Mouse (Mus musculus) lung, embryonic 14.5 days (tissue): ENCODE measurements around the gene Pth2. TPM values are rescaled to one million over a fixed set of nuclear protein-coding genes. Genes with fewer than 3 reads are reported as not detected.

ENCODE experiments used
- ATAC-seq: fragments of 200-750 bp; cut with Nextera tagmentation; 2 replicates; pipeline ENCODE4 v1.8.0; 2017; ENCODE audit warnings: mild to moderate bottlenecking, moderate TSS enrichment, moderate library complexity; ENCODE audit not compliant: insufficient read depth
- DNase-seq: peaks from one replicate; pipeline ENCODE4 v3.0.0-alpha.2; 2015
- H3K27ac ChIP-seq: fragments of 300-500 bp; sonication (generic); 2 replicates; pipeline ENCODE4 v1.5.1; 2014; ENCODE audit warnings: low read depth, mild to moderate bottlenecking, moderate library complexity
- H3K27me3 ChIP-seq: fragments of 300-500 bp; sonication (generic); 2 replicates; pipeline ENCODE4 v1.6.1; 2014; ENCODE audit warnings: low read length, control low read depth; ENCODE audit not compliant: insufficient read depth
- H3K36me3 ChIP-seq: fragments of 300-500 bp; sonication (generic); 2 replicates; pipeline ENCODE4 v1.6.1; 2014; ENCODE audit warnings: control low read depth; ENCODE audit not compliant: insufficient read depth
- H3K4me1 ChIP-seq: fragments of 300-500 bp; sonication (generic); 2 replicates; pipeline ENCODE4 v1.6.1; 2014; ENCODE audit warnings: antibody characterized with exemption, control low read depth; ENCODE audit not compliant: insufficient read depth
- H3K4me2 ChIP-seq: fragments of 300-500 bp; sonication (generic); 2 replicates; pipeline ENCODE4 v1.6.1; 2014; ENCODE audit warnings: mild to moderate bottlenecking
- H3K4me3 ChIP-seq: fragments of 300-500 bp; sonication (generic); 2 replicates; pipeline ENCODE4 v1.5.1; 2014; ENCODE audit warnings: low read depth, low read length
- H3K9ac ChIP-seq: fragments of 300-500 bp; sonication (generic); 2 replicates; pipeline ENCODE4 v1.6.1; 2014
- H3K9me3 ChIP-seq: fragments of 300-500 bp; sonication (generic); 2 replicates; pipeline ENCODE4 v1.6.1; 2016; ENCODE audit warnings: low read depth, low read length, control low read depth
- CTCF ChIP-seq: IDR thresholded peaks from 2 replicates; pipeline ENCODE4 v1.5.1; 2016; ENCODE audit warnings: antibody characterized with exemption, low read depth
- WGBS: fragments of 180-500 bp; shearing (Covaris S2); extraction: QIAGEN DNeasy Blood & Tissue Kit; methylation state at CpG from one replicate; pipeline ENCODE4 v1.1.7; 2014; 5-methylcytosine and 5-hydroxymethylcytosine counted together
- polyA plus RNA-seq: library from polyadenylated mRNA; unstranded; fragments of >200 nt; fragmentation: Nextera tagmentation; extraction: Ambion mirVana; gene quantifications from 2 replicates; pipeline ENCODE4 v1.2.1, GENCODE M21; 2014

Gene Pth2
- polyA plus RNA-seq, 1 experiment from 2014 or later, result not detected

DNA sequence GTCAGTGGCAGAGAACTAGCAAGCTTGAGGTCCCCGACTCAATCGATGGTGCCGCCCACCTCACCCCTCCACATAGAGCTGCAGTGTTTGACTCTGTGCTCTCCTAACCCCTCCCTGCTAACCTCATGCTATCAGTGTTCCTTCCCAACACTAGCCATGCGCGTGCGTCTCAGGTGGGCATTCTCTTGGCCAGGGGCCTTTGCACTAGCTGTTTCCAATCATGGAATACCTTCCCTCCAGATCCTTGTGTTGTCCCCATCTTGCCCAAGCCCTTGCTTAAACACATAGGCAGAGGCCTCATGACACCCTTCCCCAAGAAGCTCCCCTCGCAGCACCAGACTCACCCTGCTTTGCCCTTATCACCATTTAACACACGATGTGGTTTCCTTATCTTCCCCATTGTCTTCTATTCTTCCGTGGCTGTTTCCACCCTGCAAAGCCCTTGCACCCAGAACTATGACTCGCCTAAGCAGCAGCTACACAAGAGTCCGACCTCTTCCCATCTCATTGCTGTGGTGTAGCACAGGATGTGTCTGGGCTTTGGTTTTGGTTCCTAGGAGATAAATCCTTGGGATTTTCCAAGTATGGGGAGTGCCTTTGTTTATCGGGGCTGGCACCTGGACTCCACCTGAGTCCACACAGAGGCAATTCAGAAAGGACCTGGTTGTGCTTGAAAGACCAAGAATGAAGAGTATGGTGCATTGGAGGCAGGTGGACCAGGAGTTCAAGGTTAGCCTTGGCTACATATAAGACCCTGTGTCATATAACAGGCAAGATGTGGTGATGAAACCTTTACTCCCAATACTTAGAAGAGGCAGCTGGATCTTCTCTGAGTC, 43.4 kb upstream of the Pth2 start:
- Histone ChIP-seq H3K27ac (no peak overlapping the region), H3K9ac (no peak overlapping the region), H3K9me3 (no peaks in the 10 kb centered on the region), H3K27me3 (peaks cover 4% of the 10 kb centered on the region; the same call in 1 of the 2 replicates), H3K4me1 (no peaks in the 10 kb centered on the region), H3K4me2 (no peak overlapping the region), H3K4me3 (no peak overlapping the region), H3K36me3 (peaks cover 12% of the 10 kb centered on the region; the same call in 1 of the 2 replicates)
- DNase-seq, result no peak
- WGBS, result 67% methylated on average over 12 of the region's 12 CpGs
- no peak for ATAC-seq
- TF ChIP-seq CTCF, result no peak

GRCm38 (mm10) chr7:45138403-45138802, 42.4 kb upstream of the Pth2 start:
- Histone ChIP-seq H3K9me3 (no peaks in the 10 kb centered on the region), H3K4me1 (no peaks in the 10 kb centered on the region), H3K27me3 (peaks cover 4% of the 10 kb centered on the region; the same call in 1 of the 2 replicates), H3K4me3 (no peak overlapping the region), H3K9ac (no peak overlapping the region), H3K36me3 (peaks cover 22% of the 10 kb centered on the region; the same call in 1 of the 2 replicates), H3K4me2 (no peak overlapping the region), H3K27ac (no peak overlapping the region)
- TF ChIP-seq CTCF, result no peak
- DNase-seq, result no peak
- ATAC-seq, result no peak
- WGBS, result 93% methylated on average over 1 of the region's 1 CpGs

DNA sequence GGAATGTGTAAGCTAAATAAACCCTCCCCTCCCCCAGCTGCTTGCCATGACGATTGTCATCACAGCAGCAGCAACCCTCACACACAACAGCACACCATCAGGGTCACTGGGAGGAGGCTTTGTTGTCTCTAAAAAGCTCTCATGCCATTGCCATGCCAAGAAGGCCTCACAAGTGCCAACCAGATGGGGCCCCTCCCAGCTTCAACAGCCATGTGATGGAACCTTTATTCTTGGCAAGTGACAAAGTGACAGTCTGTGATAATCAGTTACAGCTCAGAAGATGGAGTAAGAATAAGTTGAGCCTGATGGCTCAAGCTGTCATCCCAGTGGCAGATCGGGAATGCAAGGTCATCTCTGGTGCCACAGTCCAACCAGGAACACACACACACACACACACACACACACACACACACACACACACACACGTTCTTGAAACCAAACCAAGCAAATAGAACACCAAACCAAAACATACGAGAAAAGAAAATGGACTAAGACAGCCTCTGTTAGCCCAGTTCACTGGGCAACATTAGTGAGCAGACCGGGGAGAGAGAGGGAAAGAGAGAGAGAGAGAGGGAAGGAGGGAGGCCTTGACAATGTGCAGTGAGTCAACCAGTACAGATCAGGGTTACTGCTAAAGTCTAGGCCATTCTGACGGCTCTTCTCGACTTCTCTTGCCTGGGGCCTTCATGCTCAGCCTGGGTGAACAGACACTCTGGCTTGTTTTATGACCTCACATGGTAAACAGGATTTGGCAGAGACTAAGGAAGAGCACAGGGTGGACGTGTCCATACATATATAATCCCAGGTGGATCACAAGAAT, 40.7 kb upstream of the Pth2 start:
- H3K36me3 ChIP-seq, result peaks cover 34% of the 10 kb centered on the region; the same call in 1 of the 2 replicates
- DNase-seq (no peak), ATAC-seq (no peak)
- no peaks in the 10 kb centered on the region for H3K4me1 ChIP-seq
- peaks cover 2% of the 10 kb centered on the region; the same call in 1 of the 2 replicates for H3K27me3 ChIP-seq
- no peak overlapping the region for H3K9ac ChIP-seq
- no peak overlapping the region for H3K4me2 ChIP-seq
- no peak overlapping the region for H3K27ac ChIP-seq
- H3K4me3 ChIP-seq, result no peak overlapping the region
- no peaks in the 10 kb centered on the region for H3K9me3 ChIP-seq
- 68% methylated on average over 8 of the region's 8 CpGs for WGBS
- no peak for TF ChIP-seq CTCF

GRCm38 (mm10) chr7:45141319-45141718, 39.5 kb upstream of the Pth2 start:
- Histone ChIP-seq H3K4me2 (no peak overlapping the region), H3K4me3 (no peak overlapping the region), H3K27me3 (no peaks in the 10 kb centered on the region), H3K9me3 (no peaks in the 10 kb centered on the region), H3K27ac (no peak overlapping the region), H3K4me1 (no peaks in the 10 kb centered on the region), H3K36me3 (peaks cover 46% of the 10 kb centered on the region; the same call in 1 of the 2 replicates), H3K9ac (no peak overlapping the region)
- 83% methylated on average over 3 of the region's 3 CpGs for WGBS
- no peak for DNase-seq
- no peak for TF ChIP-seq CTCF
- no peak for ATAC-seq

DNA sequence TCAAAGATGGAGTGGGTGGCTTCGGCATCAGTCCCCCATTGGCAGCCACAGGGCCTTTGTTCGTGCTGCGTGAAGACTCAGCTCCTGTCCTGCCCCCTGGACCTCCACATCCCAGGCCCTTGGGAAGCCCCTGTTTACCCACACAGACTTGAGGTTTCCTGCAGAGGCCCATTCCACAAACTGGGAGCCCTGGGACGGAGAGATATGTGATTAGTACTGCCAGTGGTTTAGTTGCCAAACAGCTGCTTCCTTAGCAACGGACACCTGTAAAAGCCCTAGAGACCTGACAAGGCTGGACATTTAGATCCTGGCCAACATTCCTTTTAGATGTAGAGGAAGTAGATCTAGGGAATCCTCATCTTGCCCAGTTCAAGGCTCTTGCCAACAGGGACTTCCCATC, 38.9 kb upstream of the Pth2 start:
- Histone ChIP-seq H3K4me1 (no peaks in the 10 kb centered on the region), H3K27ac (no peak overlapping the region), H3K9me3 (no peaks in the 10 kb centered on the region), H3K4me3 (no peak overlapping the region), H3K36me3 (peaks cover 48% of the 10 kb centered on the region; the same call in 1 of the 2 replicates), H3K27me3 (no peaks in the 10 kb centered on the region), H3K9ac (no peak overlapping the region), H3K4me2 (no peak overlapping the region)
- ATAC-seq (no peak), DNase-seq (no peak)
- no peak for TF ChIP-seq CTCF
- 83% methylated on average over 5 of the region's 5 CpGs for WGBS

DNA sequence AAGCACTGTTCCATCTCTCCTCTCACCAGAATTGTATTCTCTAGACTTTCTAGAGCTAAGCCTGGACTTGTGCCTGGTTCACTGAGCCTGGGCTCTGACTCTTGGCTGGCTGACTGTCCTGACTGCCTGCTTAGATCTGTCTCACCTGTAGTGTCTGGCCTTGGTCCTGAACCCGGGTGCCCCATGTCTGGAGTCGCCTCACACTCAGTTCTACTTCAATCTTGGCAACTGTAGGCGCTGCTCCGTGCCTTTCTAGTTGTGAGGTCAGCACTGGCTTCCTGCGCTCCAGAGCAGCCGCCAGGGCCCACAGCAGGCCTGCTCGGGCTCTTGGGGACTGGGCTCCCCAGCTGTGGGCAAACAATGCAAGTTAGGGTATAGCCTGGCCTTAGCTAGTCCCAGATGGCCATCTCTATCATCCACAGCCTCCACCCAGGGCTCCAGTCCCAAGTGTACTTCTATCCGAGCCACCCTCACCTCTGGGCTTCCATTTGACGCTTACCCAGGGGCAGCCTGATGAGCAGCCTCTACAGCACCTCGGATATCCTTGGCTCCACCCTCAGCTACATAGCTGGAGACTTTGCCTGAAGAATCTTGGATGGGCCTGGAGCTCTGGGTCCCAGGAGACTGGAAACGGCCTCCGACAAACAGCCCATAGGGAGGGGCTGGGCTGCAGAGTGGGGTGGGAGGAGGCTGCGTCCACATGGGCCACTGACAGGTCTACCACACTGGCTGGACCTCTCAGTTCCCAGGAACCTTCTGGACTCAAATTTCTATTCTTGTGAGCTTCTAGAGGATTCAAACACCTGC, 36.2 kb upstream of the Pth2 start:
- no peaks in the 10 kb centered on the region for H3K9me3 ChIP-seq
- no peak overlapping the region for H3K9ac ChIP-seq
- no peak overlapping the region for H3K27ac ChIP-seq
- no peaks in the 10 kb centered on the region for H3K27me3 ChIP-seq
- WGBS, result 78% methylated on average over 13 of the region's 13 CpGs
- H3K4me3 ChIP-seq, result no peak overlapping the region
- DNase-seq, result no peak
- TF ChIP-seq CTCF, result no peak
- H3K4me2 ChIP-seq, result no peak overlapping the region
- no peaks in the 10 kb centered on the region for H3K4me1 ChIP-seq
- ATAC-seq, result no peak
- H3K36me3 ChIP-seq, result peaks cover 64% of the 10 kb centered on the region; the same call in 1 of the 2 replicates
